Mouse (Mus musculus): Measurements from ENCODE around the gene Rundc3b.

Gene Rundc3b

DNA sequence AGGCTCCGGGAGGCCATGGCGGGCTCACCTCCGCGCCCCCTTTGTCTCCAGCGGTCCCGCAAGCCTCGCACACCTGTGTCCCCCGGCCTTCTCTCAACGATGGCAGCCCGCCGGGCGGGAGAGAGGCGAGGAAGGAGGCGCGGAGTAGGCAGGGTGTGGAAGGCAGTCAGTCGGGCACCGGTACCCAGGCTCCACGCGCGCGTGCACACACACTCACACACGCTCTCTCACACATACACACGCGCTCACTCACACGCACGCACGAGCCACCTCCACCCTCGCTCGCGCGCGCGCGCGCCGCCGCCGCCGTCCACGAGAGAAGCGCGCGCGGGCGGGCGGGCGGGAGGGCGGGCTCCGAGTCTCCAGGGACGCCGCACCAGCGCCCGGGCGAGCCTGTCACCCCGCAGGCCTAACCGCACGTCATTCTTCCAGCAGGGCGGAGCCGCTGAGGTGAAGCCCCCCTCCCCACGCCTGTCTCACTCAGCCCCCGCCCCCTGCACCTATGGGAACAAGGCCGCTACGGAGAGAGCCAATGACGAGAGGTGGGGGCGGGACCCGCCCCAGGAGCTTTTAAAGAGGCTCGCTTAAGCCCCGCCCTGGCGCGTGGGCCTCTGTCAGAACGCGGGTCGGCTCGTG, at the start of gene Rundc3b:
Gene Rundc3b, minus strand, starts transcription at position 357 of the 636 bp plus-strand sequence.
- peak; percentile 97 for DNase-seq

DNA sequence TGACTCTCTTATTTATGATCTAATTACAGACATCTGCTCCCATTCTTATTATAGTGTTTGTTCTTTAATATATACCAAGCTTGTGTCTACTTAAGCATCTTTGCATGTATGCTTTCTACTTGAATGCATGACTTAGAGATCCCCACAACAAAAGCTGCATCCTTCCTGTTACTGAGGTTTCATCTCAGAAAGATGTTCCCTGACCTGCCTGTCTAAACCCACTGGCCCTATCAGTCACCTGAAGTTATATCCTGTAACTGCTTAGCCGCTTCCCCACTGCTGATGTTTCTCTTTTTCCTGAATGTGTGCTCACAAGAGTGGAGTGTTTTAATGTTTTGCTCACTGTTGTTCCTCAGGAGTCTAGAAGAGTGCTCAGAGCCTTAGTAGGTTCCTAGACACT, 46.9 kb upstream of the Rundc3b start:
- no peak for DNase-seq

DNA sequence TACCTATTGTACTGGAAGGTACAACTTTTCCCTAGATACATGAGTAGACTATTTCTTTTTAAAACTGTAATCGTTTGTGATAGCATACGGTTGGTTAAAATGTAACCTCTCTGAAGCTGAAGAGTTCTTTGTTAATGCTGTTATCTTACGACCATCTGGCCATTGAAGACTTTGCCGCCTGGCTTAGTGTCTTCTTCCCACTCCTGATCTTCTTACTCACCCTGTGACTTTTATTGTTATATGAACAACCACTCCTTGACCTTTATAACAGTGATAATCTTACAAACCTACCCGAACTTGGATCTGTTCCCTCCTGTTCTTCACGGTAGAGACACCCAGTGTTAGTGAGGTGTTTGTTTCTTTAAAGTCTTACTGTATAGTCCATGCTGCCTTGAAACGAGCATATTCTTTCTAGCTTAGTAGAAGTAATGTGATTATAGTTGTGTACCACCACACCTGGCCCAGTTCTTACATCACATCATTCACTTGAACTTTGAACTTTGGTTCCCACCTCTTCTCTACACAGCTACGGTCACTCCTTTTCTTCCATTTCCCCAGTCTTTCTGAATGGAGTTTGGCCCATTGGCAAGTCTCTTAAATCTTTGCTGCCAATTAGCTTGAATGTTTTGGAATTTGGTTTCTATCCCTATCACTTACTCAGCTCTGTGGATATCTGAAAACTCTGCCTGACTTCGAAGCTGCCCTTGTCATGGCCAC, 45.2 kb upstream of the Rundc3b start:
- DNase-seq: no peak

DNA sequence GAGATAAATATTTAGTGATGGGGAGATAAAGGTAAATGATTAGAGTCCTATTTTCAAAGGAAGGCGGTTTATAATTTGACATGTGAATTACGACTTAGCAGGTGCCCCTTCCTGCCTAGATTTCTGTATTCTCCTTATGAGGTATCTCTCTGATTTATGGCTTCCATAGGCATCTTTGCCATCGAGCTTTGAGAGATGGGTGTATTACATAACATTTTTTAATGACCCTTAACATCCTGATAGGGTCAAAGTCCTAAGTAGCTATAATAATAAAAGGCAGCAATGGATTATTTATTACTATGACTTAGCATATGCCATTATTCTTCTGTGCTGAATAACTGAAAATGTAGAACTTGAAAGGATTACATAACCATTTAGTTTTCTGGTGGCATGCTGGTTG, 41.9 kb upstream of the Rundc3b start:
- DNase-seq: no peak

DNA sequence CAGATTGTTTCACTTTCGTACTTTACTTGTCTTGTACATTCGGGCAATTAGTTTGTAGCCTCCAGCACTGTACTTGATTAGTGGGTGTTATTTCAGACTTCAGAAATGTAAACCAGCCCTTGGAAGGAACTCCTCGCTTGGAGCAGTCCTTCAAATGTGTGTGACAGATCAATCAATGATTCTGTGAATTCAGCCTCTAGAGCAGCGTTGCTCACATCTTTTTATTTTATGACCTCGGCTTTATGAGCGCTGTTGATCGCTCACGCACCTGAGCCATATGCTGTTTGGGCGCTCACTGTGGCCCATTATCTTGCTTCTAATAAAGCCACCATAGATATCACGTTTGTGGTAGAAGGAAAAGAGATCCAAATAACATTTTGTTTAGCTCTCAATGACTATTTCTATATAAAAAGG, 38.0 kb upstream of the Rundc3b start:
- DNase-seq: no peak

DNA sequence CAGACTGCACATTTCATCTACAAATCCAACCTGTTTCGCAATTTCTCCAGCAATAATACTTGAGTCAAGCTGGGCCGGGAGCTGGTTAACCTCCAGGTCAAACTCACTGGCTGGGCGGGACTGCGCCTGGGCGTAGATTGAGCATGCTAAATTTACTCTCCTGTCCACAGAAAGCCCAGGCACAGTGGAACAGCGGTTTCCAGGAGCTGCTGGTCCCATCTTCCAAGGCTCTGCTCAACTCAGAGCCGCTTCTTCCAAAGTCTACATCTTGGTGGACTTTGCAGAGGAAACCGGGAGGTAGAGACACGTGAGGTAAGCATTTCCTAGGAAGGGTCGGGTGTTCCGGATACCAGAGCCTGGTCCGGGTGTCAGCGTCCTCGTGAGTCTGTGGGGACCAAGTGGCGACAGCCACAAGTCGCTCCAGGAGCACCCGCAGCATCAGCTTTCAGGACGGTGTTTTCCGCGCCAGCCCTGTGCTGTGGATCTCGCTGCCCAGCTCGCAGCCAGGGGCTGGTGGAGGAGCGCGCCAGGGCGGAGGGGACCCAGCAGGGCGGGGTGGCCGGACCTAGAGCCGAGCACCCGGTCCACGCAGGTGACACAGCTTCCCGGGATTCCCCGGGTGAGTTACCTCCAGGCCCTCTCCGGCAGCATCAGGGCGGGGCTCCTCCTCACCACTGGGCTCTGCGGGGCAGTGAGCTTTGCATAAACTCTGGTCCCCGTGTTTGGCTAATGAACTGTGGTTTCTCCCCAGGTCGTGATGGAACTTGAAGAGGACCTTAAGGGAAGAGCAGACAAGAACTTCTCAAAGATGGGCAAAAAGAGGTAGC, 37.4 kb upstream of the Rundc3b start, which contains the start of gene Abcb1a:
Gene Abcb1a, plus strand, starts transcription at position 167 of the 827 bp plus-strand sequence.
- peak; percentile 45 for DNase-seq

DNA sequence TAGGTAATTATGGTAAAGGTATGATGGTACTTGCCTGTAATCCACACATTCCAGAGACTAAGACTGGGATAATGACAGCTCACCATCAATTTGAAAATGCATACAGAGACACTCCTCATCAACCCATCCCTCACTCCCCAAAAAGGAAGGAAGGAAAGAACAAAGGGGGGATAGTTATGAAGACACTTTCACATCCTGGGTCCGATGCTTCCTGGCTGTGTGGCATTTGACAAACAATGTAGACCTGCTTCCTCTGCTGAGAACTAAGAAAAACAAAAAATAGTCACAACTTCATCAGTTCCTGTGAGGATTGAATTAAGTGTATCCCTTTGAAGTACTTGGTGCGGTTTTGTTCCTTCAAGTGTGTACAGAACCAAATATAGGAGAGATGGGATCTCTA, 29.3 kb upstream of the Rundc3b start:
- no peak for DNase-seq

DNA sequence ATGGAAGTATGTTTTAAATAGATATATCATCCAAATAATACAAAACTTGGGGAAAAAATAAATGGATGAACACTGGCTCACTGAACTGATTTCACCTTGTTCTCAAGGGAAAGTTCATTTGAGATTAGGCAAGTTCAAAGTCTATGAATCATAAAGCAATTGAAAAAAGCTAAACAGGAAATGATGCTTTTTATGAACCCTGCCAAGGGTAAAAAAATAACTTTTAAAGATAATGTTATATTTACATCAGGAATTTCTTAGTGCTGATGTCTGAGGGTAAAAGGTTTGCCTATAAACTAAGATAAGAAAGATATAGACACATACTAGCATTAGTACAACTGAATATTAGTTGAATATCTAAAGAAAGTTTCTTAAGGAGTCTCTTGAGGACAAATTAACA, 26.0 kb upstream of the Rundc3b start:
- no peak for DNase-seq

DNA sequence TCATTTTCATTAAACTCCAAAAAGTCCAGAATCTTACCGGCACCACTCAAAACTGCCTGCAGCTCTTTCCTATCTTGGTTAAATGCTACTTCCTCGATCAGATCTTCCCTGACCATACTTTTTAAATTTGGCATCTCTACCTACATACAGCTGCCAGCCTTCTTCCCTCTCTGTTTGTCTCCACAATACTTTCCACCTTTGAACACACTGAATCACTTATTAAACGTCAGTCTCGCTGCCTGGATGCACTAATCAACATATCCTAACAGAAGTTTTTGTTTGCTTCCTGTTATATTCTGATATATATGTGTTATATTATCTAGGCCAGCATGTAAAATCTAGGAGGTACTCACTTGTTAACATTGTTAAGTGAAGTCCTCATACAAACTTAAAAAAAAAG, 25.5 kb upstream of the Rundc3b start:
- DNase-seq: no peak

DNA sequence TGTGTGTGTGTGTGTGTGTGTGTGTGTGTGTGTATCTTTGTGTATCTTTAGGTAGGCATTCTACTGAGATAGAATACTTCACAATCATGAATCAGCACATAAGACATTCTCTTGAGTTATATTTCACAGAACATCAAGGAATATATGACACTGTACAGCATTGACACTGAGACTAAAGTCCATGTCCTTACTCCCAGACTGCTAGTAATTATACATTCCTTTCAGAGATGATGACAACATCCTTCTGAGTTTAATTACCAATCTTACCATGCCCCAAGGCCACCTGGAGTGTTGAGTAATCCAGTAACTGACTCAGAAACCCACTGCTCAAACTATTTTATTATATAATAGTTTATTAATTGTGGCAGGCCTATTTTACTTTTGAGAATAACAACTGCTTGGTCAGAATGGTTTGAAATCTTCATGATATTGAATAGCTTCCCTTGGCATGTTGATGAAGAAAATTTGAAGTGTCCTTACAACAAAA, 11.8 kb upstream of the Rundc3b start:
- no peak for DNase-seq

DNA sequence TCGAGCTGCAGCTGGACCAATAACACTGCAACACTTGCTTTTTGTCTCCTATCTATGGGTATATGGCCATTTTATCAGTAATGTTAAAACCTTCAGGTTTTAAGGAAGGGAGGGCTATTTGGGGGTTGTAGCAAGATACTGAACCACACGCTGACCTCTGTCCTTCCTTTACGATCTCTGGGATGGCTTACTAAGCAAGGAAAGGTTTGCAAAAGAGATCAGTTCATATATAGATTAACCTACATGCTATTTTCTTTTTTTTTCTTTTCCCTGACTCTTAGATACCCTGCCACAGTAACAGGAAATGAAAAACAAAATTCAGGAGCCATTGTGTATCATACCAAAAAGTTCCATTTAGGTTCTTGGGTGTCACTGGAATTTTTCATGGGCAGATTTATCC, 10.1 kb upstream of the Rundc3b start:
- no peak for DNase-seq

DNA sequence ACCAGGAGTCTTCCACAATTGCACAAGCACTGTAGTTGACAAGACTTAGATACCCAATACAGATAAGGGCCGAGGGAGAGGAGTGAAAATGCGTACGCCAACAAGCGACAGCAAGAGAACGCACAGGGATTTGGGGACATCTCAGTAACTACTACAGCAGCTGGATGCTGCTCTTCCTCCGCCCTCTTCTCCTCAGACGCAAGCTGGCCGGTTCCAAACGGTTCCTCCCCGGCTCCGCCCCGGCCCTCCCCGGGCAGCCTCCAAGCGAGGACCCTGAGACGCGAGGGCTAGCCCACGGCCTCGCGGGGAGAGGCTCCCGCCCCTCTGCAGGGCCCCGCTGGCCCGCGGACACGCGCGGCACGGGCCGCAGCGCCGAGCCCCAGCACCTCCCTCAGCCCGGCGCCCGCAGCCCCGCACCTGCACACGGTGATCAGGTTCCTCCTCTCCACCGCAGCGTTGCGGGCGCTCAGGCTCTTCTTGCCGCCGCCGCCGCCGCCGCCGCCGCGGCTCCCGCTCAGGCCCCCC, 619 bp downstream of the Rundc3b start:
- DNase-seq: peak; percentile 69

DNA sequence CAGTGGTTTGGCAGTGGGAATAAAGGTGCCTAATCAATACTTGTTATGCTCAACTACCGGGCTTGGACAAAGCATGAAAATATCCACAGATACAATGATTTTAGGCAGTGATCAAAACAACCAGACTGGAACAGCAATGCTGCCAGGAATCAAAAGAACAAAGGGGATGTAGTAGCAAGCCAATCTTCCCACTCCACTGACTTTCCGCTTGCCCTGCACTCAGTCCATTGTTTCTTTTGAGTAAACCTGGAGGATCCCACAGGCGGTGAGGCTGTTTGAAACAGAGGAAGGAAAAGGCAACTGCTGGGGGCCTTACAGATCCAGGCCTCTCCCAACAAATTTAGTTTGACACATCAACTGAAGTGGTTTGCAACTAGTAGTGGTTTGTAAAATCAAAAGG, 51.6 kb downstream of the Rundc3b start:
- DNase-seq: peak; percentile 8

DNA sequence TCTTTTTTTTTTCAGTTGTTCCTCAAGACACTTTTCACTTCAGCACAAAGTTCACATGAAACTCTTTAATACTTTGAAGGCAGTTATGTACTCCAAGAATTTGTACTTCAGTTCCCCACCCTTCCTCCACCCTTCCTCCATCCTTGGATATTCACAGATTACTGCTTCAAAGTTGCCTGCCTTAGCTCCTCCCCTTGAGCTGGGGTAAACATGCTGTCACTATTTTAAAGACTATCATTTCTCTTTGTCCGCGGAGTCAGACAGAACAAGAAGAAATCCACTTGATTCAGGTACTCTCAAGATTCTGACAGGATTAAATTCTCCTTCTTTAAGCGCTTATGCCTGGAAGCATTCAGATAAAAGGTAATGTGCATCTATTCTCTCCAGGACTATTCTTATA, 55.9 kb downstream of the Rundc3b start:
- no peak for DNase-seq

DNA sequence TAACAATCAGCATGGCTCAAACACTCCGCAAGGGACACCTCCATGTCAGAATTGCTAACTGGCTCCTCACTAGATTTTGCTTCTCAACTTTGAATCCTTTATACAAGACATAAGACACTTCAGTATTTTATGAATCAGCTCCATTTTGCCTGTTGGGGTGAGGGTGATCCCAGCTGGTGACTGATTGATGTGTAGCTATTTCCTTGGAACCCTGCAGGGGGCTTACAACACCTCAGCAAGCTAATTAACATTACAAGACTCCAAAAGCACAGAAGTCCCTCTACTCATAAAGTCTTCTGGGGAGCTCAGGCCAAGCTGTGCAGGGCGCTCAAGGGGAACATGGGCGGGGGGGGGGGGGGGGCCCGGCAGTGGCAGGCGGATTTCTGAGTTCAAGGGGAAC, 78.2 kb downstream of the Rundc3b start:
- DNase-seq: peak; percentile 4

DNA sequence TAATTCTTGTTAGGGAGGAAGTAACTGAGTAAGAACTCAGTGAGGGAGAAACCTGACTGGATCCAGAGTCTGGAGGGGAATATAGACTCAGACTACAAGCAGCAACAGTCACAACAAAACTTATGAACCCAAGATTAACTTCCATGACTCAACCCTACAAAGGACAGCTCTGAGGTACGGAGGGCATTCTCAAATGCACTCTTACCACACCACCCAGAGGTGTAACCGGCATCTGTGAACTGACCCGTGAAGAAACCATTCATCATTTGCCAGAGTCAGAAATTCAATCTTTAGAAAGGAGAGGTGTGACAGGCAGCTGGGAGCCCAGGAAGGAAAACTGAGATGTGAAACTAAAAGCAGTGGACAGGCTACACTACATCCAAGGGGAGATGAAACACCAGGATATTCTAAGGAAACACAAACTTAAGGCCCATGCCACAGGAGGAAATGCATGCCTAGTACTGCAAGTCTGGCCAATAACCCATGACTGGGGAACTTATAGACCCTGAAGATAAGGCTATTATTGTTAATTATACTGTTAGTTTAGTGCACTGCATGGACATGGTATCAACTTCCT, 80.0 kb downstream of the Rundc3b start:
- DNase-seq: no peak

DNA sequence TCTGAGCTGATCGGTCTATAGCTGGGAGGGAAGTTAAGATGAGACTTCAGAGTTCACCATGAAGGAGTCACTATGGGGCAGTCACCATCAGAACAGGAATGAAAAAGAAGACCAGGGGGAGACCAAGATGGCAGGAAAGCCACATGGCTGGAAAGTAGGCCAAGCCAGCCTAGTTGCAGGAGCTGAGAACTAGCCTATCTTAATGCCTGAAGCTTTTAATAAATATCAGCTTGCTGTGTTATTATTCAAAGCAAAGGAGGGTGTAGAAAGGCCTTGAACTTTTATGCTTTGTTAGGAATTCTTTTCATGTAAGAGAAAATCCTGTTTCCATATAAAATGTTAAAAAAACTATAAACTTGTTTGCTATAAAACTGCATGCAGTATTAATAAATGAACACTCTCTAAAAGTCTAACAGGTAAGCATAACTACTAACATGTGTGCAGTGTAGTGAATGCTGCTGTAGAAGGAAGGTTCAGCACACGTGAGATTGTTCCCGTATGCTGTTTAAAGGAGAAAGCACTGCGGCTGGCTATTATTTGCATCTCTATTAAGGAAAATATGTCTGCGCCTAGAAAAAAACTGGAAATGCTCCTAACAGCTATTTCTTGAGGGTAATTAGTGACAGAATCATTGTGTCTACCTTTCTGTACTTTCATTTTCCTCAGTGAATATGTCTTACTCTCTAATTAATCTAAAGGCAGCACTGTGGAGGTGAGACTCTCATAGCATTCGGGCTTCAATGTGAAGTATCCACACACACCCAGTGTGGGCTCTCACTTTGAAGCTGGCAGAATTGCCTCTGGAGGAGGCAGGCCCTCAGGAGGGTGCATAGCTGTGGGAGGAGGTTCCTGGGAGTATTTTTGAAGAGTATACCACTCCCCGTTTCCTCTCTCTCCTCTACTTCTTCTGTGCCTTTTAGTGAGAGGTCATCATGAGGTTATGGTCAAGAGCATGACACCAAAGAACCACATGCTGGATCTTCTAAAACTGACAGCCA, 81.3 kb downstream of the Rundc3b start:
- DNase-seq: peak; percentile 7

DNA sequence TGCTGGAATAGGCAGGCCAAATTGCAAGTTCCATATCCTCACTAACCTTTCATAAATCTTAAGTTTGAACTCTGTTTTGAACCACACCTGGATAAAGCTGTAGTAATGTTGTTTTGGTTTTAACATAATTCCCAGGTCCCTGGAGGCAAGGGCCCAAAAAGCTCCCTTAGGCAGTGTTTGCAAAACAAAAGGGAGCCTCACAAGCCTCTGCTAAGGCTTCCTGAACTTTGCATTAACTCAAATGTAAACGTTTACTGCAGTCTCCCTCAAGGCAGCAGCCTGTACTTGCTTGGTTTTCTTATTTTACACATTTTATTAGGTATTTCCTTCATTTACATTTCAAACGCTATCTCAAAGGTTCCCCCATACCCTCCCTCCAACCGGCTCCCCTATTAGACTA, 103.7 kb downstream of the Rundc3b start:
- DNase-seq: no peak

DNA sequence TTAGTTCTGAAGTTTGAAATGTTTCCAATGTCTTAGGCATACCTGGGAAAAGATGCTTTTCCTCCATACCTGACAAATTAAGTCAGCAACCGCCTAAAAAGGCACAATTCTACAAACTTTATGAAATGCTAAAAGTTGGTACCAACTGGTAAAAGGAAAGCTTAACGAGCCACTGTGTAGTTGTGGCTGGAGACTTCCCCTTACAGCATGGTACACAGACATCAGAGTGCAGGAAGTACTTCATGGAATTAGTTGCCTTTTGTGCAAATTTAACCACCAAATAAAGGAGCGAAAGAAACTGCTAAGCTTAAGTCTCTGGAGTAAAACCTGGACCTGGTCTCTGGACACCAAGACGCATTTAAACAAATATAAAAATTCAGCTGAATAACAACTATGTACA, 131.0 kb downstream of the Rundc3b start:
- no peak for DNase-seq

DNA sequence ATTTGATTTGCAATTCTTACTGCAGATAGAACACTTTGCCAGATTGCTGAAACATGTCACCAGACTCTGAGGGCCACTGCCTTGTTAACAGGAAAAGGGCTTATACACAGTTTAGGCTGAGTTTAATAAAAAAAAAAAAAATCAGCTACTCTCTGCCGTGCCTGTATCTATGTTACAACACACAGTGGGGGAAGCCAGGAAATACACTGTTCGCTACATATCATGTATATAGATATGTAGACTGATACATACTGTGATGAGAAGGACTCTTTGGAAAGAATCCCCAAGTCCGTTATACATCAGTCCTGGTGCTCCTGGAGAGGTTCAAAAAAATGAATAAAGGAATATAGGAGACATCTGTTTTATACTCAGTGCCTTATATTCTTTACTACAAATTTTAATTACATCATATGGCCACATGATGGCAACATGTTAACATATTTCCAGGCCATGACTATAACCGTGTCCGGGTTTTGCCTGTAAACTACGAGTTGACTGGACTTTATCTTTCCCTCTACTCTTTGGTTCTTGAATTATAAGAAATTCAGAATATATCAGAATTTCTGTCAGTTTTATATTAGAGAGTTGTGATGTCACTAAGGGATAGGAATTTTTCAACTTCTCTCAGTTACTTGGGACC, 133.2 kb downstream of the Rundc3b start:
- DNase-seq: peak; percentile 59

DNA sequence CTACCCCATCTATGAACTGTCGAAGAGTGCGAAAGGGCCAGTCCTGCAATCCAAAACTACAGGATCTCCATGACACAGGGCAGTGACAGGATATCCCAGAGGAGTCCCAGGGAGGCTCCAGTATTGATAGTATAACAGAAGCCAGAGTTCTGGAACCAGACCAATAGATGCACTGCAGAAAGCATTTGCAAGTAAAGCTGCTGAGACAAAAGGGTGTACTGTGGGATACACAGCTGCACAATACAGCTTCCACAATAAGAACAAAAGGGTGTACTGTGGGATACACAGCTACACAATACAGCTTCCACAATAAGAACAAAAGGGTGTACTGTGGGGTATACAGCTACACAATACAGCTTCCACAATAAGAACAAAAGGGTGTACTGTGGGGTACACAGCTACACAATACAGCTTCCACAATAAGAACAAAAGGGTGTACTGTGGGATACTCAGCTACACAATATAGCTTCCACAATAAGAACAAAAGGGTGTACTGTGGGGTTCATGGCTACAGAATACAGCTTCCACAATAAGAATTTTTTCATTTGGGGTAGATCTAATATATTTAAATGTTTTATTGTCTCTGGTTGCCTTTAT, 134.0 kb downstream of the Rundc3b start:
- peak; percentile 21 for DNase-seq

Data from embryo, embryonic 11 days (tissue).